Mouse (Mus musculus) MEL-GATA-1-ER (cell line): ENCODE measurements around the gene Chd1.
A peak's percentile ranks its signal among the peaks of the same experiment; 100 is the strongest.
"Not testable (repeated sequence)": the region's sequence is repeated elsewhere in the genome, so short reads cannot be mapped to it uniquely, and the experiment has no call there.

Experiments used
- DNase-seq: peaks from one replicate; pipeline ENCODE4 v3.0.0-alpha.2; 2012; ENCODE audit warnings: low read depth; ENCODE audit errors: extremely low read depth

Chd1 gene

DNA sequence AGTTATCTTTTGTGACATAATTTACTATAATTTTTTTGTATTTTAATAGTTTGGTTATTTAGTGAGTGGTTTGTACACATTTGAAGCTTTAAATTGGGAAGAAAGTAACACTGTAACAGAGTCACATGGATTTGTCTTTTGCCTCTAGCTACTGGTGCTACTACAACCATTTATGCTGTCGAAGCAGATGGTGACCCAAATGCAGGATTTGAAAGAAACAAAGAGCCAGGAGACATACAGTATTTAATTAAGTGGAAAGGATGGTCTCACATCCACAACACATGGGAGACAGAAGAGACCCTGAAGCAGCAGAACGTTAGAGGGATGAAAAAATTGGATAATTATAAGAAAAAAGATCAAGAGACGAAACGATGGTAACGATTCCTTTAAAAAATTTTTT, 26.9 kb downstream of the Chd1 start:
- DNase-seq = no peak

DNA sequence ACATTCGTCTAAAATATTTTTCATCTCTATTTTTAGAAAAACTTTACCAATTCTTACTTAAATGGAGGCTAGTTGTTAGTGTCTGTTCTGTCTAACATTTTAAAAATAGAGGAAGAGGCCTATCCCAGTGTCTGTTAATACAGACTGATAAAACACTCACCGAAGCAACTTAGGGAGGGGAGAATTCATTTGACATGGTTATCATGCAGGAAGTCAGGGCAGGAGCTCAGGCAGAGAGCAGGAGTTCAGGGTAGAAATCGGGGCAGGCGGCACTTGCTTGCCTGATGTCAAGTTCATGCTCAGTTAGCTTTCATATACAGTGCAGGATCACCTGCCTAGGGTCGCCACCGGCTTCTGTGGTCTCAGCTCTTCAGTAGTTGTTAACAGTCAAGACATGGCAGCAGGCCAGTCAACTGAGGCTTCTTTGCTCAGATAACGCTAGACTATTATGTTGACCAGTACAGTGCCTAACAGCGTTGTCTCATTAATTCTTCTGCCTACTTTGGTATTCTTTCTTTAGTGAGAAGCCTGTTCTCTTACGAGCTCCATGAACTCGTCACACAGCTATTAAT, 32.7 kb downstream of the Chd1 start:
- no peak for DNase-seq

DNA sequence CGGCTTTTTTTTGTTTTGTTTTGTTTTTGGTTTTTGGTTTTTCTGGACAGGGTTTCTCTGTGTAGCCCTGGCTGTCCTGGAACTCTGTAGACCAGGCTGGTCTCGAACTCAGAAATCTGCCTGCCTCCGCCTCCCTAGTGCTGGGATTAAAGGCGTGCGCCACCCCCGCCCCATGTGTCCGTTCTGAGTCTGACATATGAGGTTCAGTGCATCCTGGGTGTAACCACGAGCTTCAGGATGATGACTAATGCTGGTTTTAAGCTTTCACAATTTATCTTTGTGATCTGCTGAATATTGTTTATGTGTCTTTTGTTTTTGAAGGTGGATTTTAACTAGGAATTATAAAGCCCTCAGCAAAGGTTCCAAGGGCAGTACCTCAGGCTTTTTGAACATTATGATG, 37.1 kb downstream of the Chd1 start:
- no peak for DNase-seq

DNA sequence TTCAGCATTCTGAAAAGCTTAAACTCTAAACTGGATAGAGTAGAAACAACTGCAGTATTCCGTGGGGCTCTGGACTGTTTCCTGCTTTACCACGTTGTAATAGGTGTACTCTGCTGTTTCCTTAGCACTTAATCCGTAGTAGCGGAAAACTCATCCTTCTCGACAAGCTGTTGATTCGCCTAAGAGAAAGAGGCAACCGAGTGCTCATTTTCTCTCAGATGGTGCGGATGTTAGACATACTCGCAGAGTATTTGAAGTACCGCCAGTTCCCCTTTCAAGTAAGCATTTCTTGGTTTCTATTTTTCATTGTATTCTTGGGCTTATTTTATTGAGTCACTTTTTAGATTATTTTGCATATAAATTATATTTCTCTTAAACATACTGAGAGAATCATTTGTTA, 38.2 kb downstream of the Chd1 start:
- DNase-seq = no peak

DNA sequence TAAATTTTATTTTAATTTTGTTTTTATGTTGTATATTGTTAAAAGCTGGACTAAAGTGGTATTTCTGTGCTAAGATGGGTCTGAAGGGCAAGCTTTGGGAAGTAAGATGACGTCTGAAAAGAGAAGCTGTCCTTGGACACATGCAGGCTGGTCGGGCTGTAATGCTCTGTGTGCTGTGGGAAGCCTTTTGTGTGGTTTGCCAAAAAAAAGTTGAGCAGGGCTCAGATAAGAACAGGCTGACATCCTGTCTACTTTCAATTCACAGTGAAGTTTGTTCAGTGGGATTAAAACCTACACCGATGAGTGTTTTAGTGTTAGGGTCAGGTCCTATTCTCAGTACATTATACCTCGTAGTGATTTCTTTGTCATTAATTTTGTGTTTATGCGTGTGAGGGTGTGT, 38.6 kb downstream of the Chd1 start:
- DNase-seq = peak; percentile 26

DNA sequence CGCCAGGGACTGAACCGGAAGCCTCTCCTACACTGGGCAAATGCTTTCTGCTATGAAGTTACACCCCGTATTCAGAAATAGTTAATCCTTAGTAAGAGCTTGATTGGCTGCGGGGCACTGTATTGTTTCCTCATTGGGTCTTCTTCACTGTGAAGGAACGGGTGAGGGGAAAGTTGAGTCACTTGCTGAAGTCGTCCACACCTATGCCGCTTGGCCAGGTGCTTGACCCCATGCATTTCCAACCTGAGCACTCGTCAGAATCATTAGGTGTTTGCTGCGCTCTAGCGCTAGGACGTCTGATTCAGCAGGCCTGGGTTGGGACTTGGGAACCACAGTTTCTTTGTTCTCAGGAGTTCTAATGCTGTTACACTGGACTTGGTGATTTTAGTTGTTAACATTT, 41.9 kb downstream of the Chd1 start:
- DNase-seq = no peak

DNA sequence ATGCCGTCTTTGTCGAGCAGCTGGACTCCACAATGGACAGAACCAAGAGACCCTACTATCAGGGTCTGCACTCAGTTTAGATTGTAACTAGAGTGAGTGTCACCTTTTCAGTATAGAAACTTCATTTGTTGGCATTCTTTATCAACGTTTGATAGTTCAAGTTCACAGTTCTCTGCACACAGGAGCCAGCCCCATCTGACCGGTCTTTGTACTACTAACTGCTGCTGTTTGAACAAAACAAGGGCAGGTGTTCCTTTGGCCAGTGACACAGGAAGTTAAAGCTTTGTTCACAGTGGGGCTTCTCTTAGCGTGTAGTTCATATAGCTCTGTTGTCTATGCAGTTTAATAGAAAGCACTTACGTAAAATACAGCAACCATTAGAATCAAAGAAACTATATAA, 43.3 kb downstream of the Chd1 start:
- DNase-seq = no peak

DNA sequence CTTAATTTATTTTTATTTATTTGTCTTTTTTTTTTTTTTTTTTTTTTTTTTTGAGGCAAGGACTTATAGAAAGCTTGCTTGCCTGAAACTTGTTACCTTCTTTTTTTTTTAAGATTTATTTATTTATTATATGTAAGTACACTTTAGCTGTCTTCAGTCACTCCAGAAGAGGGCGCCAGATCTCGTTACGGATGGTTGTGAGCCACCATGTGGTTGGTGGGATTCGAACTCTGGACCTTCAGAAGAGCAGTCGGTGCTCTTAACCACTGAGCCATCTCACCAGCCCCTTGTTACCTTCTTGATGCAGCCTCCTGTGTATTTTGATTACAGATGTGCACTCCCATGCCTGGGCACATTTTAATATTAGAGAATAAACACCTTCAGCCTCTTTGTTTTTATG, 46.5 kb downstream of the Chd1 start:
- not testable (repeated sequence) for DNase-seq

DNA sequence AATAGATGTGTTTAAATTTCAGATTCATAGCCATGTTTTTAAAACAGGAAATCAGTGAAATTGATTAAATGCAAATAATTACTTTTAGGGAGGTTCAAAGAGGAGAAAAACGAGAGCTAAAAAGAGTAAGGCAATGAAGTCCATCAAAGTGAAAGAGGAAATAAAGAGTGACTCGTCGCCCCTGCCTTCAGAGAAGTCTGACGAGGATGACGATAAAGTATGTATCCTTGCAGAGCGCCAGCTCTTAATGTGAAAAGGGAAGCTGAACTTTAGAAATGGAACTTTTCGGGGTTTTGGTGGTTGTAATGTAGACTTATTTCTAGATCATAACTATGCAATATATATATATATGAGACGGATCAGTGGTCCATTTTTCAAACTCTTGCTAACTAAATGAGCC, 56.4 kb downstream of the Chd1 start:
- DNase-seq = peak; percentile 17

DNA sequence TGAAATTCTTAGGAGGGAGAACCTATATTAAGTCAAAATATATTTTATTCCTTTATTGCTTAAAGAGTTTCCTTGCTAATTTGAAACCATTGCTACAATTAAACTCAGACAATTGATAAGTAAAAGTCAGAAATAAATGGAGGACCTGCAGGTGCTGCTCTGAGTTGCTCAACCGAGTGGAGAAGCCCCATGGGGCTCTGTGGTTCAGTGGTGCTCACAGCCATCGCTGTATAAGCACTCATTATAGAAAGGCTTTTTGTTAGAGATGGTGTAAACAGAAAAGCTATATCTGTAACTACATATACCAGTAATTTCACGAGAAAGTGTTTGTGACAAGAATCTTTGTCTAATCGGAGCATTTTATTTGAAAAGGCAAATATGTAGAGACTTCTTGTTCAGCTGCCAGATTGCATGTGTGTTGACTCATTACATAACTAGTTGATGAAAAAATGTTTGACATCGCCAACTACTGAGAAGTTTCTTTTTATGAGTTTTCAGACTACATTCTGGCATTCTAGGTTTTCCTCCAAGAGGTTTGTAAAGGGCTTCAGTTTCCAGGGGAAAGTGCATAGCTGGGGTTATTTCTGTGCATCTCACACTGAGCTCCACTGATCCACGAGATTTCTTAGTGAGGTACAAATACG, 64.4 kb downstream of the Chd1 start:
- no peak for DNase-seq

DNA sequence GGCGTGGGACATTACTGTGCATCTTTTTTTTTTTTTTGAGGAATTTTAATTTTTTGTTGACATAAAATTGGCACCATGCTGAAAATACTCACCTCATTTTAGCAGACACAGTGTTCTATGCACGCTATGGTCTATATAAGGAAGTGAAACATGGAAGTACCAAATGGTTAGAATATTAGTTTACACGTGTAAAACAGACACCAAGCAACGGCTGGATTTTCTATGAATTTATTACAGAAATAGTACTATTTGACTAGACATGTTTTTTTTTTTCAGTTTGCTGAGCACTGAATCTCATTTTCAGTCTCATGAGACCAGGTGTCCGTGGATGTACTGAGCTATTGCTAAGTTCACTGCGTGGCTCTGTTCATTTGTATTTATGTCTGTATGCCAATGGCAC, 69.2 kb downstream of the Chd1 start:
- DNase-seq = no peak

DNA sequence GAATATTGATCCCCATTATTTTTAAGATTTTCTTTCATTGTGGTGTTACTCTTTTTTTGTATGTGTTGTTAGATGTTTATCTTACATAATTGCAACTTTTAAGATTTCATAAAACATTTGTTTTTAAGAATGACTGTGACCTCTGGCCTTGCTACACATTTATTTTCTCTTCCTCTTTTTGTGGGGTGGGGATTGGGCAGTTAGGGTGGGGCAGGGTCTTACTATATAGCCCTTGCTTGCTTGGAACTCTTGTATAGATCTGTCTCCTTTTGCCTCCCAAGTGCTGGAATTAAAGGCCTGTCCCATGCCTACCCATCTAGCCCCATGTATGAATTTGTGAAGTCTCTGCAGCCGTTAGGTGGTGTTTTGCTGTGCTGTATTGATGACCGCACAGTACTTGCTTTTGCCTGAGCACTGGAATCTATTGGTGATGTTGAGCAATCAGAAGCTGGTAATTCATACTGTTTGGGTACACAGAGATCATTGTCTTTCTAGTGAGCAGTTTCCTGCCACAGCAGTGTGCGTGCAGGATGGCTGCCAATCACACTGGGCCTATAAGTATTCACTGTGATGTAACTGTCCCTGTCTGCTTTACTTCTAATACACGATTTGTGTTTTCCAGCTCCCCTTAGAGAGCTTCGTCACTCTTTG, 69.9 kb downstream of the Chd1 start:
- DNase-seq = no peak

DNA sequence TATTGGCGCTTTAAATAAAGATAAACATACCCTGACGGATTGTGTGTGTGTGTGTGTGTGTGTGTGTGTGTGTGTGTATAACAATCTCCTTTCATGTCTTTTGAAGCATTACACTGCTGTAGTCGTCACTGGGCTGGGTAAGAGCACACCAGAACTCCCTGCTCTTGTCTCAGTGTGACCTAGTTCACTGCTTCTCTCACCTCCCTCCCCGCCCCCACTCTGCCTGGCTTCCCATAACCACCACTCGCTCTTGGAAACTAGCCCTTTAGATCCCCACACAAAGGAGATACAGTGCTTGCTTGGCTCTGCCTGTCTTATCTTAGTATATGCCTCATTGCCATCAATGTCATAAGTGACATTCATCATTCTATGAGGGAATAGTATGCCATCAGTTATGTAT, 71.6 kb downstream of the Chd1 start:
- DNase-seq = no peak

DNA sequence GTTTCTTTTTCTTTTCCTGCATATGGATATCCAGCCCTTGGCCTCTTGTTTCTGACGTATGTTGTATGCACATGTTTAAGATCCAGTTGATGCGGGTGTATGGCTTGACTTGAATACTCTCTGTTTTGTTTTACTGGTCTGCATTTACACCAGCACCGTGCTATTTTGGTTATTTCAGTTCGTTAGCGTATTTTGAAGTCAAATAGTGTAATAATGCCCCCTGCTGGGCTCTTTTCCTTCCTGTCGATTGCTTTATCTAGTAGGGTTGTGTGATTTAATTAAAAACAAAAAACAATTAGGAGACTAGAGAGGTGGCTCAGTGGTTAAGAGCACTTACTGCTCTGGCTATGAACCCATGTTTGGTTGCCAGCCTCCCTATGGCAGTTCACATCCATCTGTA, 73.2 kb downstream of the Chd1 start:
- DNase-seq = no peak

DNA sequence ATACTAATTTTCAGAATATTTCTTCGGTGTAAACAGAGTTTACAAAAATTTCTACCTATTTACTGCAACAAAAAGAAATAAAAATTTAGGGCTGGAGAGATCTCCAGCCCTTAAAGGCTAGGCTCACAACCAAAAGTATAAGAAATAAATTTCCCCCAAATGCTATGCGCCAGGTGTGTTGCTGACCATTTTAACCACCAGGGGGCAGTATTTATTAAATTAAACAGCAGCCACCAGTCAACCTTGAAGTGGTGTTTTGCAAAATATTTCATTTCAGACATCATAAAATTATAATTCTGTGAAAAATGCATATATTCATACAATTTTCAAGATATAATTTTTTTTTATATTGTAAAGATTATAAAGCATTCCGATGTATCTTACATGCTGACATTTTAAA, 82.3 kb downstream of the Chd1 start:
- DNase-seq = peak; percentile 19

DNA sequence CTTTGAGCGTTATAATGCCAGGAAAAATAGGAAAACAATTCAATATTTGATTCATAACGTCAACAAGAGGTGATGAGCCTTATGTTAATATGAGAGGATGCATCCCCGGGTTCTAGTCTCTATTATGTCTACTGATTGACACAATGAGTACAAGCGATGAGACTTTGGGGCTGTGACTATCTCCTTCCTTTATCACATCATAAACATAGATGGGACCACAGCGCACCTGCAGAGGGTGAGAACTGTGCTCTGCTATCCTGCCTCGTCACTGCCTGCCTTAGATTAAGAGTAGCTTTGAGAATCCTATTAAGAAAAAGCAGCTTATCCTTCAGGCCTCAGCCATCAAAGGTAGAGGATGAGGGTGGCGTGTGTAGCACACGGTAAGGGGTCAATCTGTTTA, 85.9 kb downstream of the Chd1 start:
- no peak for DNase-seq

DNA sequence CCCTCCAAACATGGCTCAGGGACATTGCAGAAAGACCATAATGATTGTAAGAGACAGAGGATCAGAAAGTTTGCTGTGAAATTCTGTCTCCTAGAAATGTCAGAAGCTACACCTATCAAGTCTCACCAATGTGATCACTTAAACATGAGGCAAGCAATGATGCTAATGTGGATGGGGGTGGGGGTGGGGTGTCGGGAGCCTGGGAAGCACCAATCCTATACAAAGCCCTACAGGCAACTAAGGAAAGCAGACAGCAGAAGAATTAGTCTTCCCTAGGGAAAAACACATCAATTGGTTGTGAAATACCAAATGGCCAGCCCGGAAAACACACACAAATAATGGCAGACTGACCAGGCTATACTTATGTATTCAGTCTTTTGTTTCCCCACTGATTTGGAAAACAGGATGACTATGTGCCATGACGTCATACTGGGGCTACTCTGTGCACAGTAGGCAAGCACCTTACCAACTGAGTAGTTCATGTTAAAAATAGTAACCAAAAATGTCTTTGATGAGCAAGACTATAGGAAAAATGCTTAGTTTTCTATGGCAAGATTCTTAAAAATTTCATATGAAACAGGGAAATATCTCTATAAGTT, 94.5 kb downstream of the Chd1 start:
- DNase-seq = no peak

DNA sequence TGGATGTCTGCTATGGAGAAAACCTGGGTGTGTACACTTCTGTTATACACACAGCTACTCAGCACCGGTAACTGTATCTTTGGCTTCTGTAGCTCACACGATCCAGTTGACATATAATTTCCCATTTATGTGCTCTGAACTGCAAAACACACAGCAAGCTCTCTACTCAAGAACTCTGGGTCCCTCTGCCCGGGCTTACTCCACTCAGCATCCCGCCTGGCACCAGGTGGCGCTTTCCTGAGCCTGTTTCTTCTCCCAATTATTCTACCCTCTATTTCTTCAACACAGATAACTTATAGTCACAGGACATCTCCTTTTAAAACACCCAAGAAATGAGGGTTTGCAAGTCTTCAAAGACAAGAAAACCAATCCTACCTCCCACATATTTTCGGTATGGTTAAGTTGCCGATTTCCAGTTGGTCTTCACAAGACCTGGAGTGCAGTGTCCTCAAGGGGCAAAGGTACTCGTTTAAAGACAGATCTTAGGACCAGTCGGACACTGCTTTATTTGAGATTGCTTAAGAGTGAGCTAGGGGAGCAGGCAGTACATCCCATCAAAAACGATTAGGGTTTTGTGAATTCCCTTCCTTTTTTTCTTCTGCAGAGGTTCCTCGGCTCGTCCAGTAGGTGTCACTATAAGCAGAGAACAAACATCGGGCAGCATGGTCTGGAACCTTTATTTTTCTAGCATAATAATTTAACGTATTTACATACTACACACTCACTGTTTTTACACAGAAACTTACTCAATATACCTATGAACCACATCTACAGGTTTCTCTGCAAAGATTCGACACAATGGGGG, 99.4 kb downstream of the Chd1 start:
- peak; percentile 29 for DNase-seq

DNA sequence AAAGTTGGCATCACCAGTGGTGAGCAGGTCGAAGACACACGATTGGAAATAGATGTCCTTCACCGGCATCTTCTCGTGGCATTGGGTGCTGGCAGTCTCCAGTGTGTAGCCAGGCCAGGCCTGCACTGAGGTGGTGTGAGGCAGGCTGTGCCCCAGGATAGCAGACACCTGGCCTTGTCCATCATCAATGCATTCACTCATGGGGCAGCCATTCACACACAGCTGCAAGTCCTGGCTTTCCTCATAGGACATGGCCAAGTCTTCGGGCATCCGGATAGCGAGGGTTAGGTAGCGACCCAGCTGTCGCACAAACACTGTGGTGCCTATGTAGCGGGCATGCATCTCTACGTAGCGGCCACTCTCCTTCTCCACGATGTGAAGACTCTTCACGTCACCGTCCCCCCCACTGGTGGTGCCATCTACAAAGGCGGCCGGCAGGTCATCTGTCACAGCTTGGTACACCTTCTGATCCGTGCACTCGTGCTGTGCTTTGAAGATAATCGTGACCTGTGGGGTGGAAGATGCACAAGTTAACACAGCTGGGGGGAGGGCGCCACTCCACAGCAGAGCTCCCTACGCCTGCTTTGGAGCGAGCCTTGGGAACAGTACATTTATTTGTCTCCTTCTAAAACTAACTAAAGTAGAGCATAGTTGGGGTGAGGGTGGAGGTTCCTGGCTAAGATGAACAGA, 102.7 kb downstream of the Chd1 start:
- no peak for DNase-seq

DNA sequence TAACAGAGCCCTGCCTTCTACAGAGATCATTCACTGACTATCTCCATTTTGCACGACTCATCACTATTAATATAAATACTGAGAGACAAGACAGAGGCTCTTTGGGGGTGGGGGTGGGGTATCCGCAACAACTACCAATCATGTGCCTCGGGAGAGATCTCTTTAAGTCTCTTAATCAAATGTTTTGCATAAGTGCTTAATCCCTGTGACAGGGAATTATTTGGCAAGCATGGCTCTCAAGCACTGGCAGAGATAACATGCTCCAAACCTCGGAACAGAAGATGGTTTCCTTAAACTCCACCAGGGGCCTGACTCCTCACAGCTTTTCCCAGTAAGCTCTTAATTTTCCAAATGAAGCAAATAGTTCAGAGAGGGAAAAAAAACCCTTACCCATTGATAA, 103.2 kb downstream of the Chd1 start:
- DNase-seq = no peak
